Mouse (Mus musculus) gastrocnemius, postnatal 14 days (tissue): ENCODE data around the gene Gm14137. TPM values are rescaled to one million over a fixed set of nuclear protein-coding genes. Genes with fewer than 3 reads are reported as not detected.

ENCODE experiments used
- DNase-seq: peaks from one replicate; pipeline ENCODE4 v3.0.0; 2021; ENCODE audit warnings: mixed read lengths
- intact Hi-C: fragments of 180-260 bp; cut with DNase I; formaldehyde crosslinking; loops from one replicate; pipeline ENCODE4 v1.15.1; 2025; ENCODE audit warnings: low total_unique reads
- total RNA-seq, 2 experiments: library from RNA; stranded (reverse); gene quantifications; 2 replicates each; pipeline ENCODE4 v1.2.3; 2021

The Gm14137 gene
- total RNA-seq, 2 experiments from 2014 or later: 0.06 TPM; not detected in 1

GRCm38 (mm10) chr2:119208344-119209175 lies 34.3 kb downstream of the Gm14137 start, which contains the start of the genes Zfyve19 and Dnajc17:
TSS of gene Zfyve19 (plus strand) at chr2:119208617.
TSS of gene Dnajc17 (minus strand) at chr2:119208795.
- DNase-seq: peak; percentile 96

GRCm38 (mm10) chr2:119209176-119209507 lies 34.8 kb downstream of the Gm14137 start:
- intact Hi-C loops: no loop called here
- no peak for DNase-seq

More at GRCm38 (mm10) chr2:119208344-119209175, 34.3 kb downstream of the Gm14137 start, which contains the start of the genes Zfyve19 and Dnajc17:
- intact Hi-C loops: no loop called here

Other genes starting within 250 kb of the Gm14137 start
- gene Chst14, start 248.0 kb upstream of the Gm14137 start, total RNA-seq: 1 to 10 TPM; 5.8 to 6.2 TPM
- 1 to 10 TPM; 5.6 to 6.2 TPM for gene Ccdc32, start 145.1 kb upstream of the Gm14137 start, total RNA-seq
- 1 to 10 TPM; 2.7 to 3.5 TPM for gene Rpusd2, start 139.7 kb upstream of the Gm14137 start, total RNA-seq
- gene Knl1, start 127.4 kb upstream of the Gm14137 start, total RNA-seq: 1 to 10 TPM; 2.2 to 2.3 TPM
- 1 to 10 TPM; 2.6 to 3.1 TPM for gene Rad51, start 61.7 kb upstream of the Gm14137 start, total RNA-seq
- 1 to 10 TPM; 4.8 to 5.5 TPM for gene Rmdn3, start 17.5 kb upstream of the Gm14137 start, total RNA-seq
- under 1 TPM in 1 of 2 experiments, not detected in 1; 0.57 TPM for gene Gchfr, start 6.7 kb upstream of the Gm14137 start, total RNA-seq
- gene Zfyve19, start 34.1 kb downstream of the Gm14137 start, total RNA-seq: 10 to 100 TPM; 10.6 to 11.6 TPM
- 1 to 10 TPM; 8.2 to 8.9 TPM for gene Dnajc17, start 34.3 kb downstream of the Gm14137 start, total RNA-seq
- not detected for gene Ppp1r14d, start 55.4 kb downstream of the Gm14137 start, total RNA-seq
- under 1 TPM in 1 of 2 experiments, not detected in 1; 0.64 TPM for gene Spint1, start 62.9 kb downstream of the Gm14137 start, total RNA-seq
- not detected for gene Rhov, start 96.8 kb downstream of the Gm14137 start, total RNA-seq
- gene Vps18, start 114.2 kb downstream of the Gm14137 start, total RNA-seq: 1 to 10 TPM; 8.3 to 8.9 TPM
- gene Dll4, start 151.3 kb downstream of the Gm14137 start, total RNA-seq: 10 to 100 TPM; 10.4 to 12.9 TPM
- 10 to 100 TPM; 10.5 to 47.4 TPM for gene Chac1, start 176.7 kb downstream of the Gm14137 start, total RNA-seq